Mouse (Mus musculus) intestine, postnatal 0 days (tissue): ENCODE data around the gene Pacsin1. TPM values are rescaled to one million over a fixed set of nuclear protein-coding genes. Genes with fewer than 3 reads are reported as not detected.
A peak's percentile ranks its signal among the peaks of the same experiment; 100 is the strongest.

Experiments used
- ATAC-seq: fragments of 200-750 bp; cut with Nextera tagmentation; 2 replicates; pipeline ENCODE4 v1.8.0; 2017; ENCODE audit warnings: mild to moderate bottlenecking, moderate TSS enrichment, moderate library complexity
- H3K27ac ChIP-seq: fragments of 300-500 bp; sonication (generic); 2 replicates; pipeline ENCODE4 v1.5.1; 2014; ENCODE audit warnings: mild to moderate bottlenecking, low read depth, low read length, moderate library complexity
- H3K27me3 ChIP-seq: fragments of 300-500 bp; sonication (generic); replicated peaks from 2 replicates; pipeline ENCODE4 v1.6.1; 2014; ENCODE audit warnings: low read length, mixed read lengths; ENCODE audit not compliant: control insufficient read depth, insufficient read depth
- H3K36me3 ChIP-seq: fragments of 300-500 bp; sonication (generic); 2 replicates; pipeline ENCODE4 v1.6.1; 2014; ENCODE audit warnings: mild to moderate bottlenecking, moderate library complexity; ENCODE audit not compliant: control insufficient read depth, insufficient read depth
- H3K4me1 ChIP-seq: fragments of 300-500 bp; sonication (generic); replicated peaks from 2 replicates; pipeline ENCODE4 v1.6.1; 2014; ENCODE audit warnings: antibody characterized with exemption, low read length, mixed read lengths; ENCODE audit not compliant: control insufficient read depth, insufficient read depth
- H3K4me2 ChIP-seq: fragments of 300-500 bp; sonication (generic); replicated peaks from 2 replicates; pipeline ENCODE4 v1.6.1; 2014; ENCODE audit warnings: low read depth, mild to moderate bottlenecking, moderate library complexity
- H3K4me3 ChIP-seq: fragments of 300-500 bp; sonication (generic); 2 replicates; pipeline ENCODE4 v1.5.1; 2014; ENCODE audit warnings: low read depth, low read length
- H3K9ac ChIP-seq: fragments of 300-500 bp; sonication (generic); 2 replicates; pipeline ENCODE4 v1.6.1; 2014; ENCODE audit warnings: mild to moderate bottlenecking, low read depth, low read length
- H3K9me3 ChIP-seq: fragments of 300-500 bp; sonication (generic); 2 replicates; pipeline ENCODE4 v1.6.1; 2016; ENCODE audit warnings: mixed run types; ENCODE audit not compliant: control insufficient read depth
- CTCF ChIP-seq: sonication (generic); IDR thresholded peaks from 2 replicates; pipeline ENCODE4 v1.5.1; 2016; ENCODE audit warnings: low read depth, mild to moderate bottlenecking, control low read depth, antibody characterized with exemption, moderate library complexity
- whole genome bisulfite sequencing: fragments of 180-500 bp; shearing (Covaris S2); extraction: QIAGEN DNeasy Blood & Tissue Kit; methylation state at CpG from one replicate; pipeline ENCODE4 v1.1.7; 2014; 5-methylcytosine and 5-hydroxymethylcytosine counted together
- polyA plus RNA-seq: library from polyadenylated mRNA; unstranded; fragments of >200 nt; fragmentation: Nextera tagmentation; extraction: Ambion mirVana; gene quantifications from 2 replicates; pipeline ENCODE4 v1.2.1, GENCODE M21; 2015

The Pacsin1 gene
- polyA plus RNA-seq, 1 experiment from 2014 or later: 1.4 TPM

GRCm38 (mm10) chr17:27734344-27735073 lies 79.2 kb downstream of the Pacsin1 start:
- WGBS: 16% methylated on average over 13 of the region's 13 CpGs

GRCm38 (mm10) chr17:27740961-27741360 lies 85.7 kb downstream of the Pacsin1 start:
- Histone ChIP-seq H3K9ac (no peak overlapping the region), H3K27ac (no peak overlapping the region), H3K4me3 (no peak overlapping the region), H3K4me2 (no peak overlapping the region), H3K9me3 (no peaks in the 10 kb centered on the region), H3K36me3 (no peaks in the 10 kb centered on the region), H3K27me3 (no peaks in the 10 kb centered on the region), H3K4me1 (no peaks in the 10 kb centered on the region)
- TF ChIP-seq CTCF: no peak
- ATAC-seq: no peak
- WGBS: 80% methylated on average over 6 of the region's 6 CpGs

More at GRCm38 (mm10) chr17:27734344-27735073, 79.2 kb downstream of the Pacsin1 start:
- Histone ChIP-seq H3K4me2 (no peak overlapping the region), H3K27ac (no peak overlapping the region), H3K27me3 (no peaks in the 10 kb centered on the region), H3K9me3 (no peaks in the 10 kb centered on the region), H3K4me1 (no peaks in the 10 kb centered on the region), H3K9ac (no peak overlapping the region), H3K36me3 (no peaks in the 10 kb centered on the region), H3K4me3 (no peak overlapping the region)
- ATAC-seq: peak; percentile 44; the same call in 1 of the 2 replicates
- no peak for TF ChIP-seq CTCF

- Histone ChIP-seq H3K4me2 (no peak overlapping the region), H3K27ac (no peak overlapping the region), H3K4me1 (no peaks in the 10 kb centered on the region), H3K36me3 (peaks cover 3% of the 10 kb centered on the region; the same call in 1 of the 2 replicates), H3K27me3 (no peaks in the 10 kb centered on the region), H3K9ac (0 out of 2 replicates have a peak overlapping the region, but pooled peaks have one; percentile 11), H3K4me3 (no peak overlapping the region), H3K9me3 (no peaks in the 10 kb centered on the region)
- TF ChIP-seq CTCF: no peak
- 59% methylated on average over 4 of the region's 4 CpGs for WGBS
- no peak for ATAC-seq
These were observed 91.1 kb downstream of the Pacsin1 start for GRCm38 (mm10) chr17:27746446-27746845.

- 93% methylated on average over 2 of the region's 2 CpGs for WGBS
- Histone ChIP-seq H3K27ac (no peak overlapping the region), H3K9ac (no peak overlapping the region), H3K4me1 (no peaks in the 10 kb centered on the region), H3K4me2 (no peak overlapping the region), H3K36me3 (peaks cover 16% of the 10 kb centered on the region), H3K4me3 (no peak overlapping the region), H3K9me3 (no peaks in the 10 kb centered on the region), H3K27me3 (no peaks in the 10 kb centered on the region)
- no peak for ATAC-seq
- no peak for TF ChIP-seq CTCF
These were observed 92.8 kb downstream of the Pacsin1 start for GRCm38 (mm10) chr17:27748123-27748522.

GRCm38 (mm10) chr17:27750451-27750942 lies 95.2 kb downstream of the Pacsin1 start:
- no peak overlapping the region for H3K27ac ChIP-seq
- no peaks in the 10 kb centered on the region for H3K27me3 ChIP-seq
- no peaks in the 10 kb centered on the region for H3K4me1 ChIP-seq
- no peak for TF ChIP-seq CTCF
- no peak overlapping the region for H3K9ac ChIP-seq
- no peaks in the 10 kb centered on the region for H3K9me3 ChIP-seq
- no peak overlapping the region for H3K4me2 ChIP-seq
- peaks cover 23% of the 10 kb centered on the region for H3K36me3 ChIP-seq
- no peak for ATAC-seq
- H3K4me3 ChIP-seq: no peak overlapping the region
- WGBS: 88% methylated on average over 6 of the region's 6 CpGs

GRCm38 (mm10) chr17:27751314-27752202 lies 96.2 kb downstream of the Pacsin1 start:
- Histone ChIP-seq H3K4me1 (no peaks in the 10 kb centered on the region), H3K4me2 (no peak overlapping the region), H3K27ac (no peak overlapping the region), H3K9ac (no peak overlapping the region), H3K27me3 (no peaks in the 10 kb centered on the region), H3K4me3 (no peak overlapping the region), H3K9me3 (no peaks in the 10 kb centered on the region), H3K36me3 (peaks cover 25% of the 10 kb centered on the region)
- no peak for ATAC-seq
- WGBS: 87% methylated on average over 8 of the region's 8 CpGs
- no peak for TF ChIP-seq CTCF
